Mouse (Mus musculus): ENCODE measurements at regions not wholly inside any gene's neighbourhood (a gene's known extent, or its start where the extent isn't known, plus 50 kb on each side); places are given as distances from the start of the nearest gene placed in this dataset.

DNA sequence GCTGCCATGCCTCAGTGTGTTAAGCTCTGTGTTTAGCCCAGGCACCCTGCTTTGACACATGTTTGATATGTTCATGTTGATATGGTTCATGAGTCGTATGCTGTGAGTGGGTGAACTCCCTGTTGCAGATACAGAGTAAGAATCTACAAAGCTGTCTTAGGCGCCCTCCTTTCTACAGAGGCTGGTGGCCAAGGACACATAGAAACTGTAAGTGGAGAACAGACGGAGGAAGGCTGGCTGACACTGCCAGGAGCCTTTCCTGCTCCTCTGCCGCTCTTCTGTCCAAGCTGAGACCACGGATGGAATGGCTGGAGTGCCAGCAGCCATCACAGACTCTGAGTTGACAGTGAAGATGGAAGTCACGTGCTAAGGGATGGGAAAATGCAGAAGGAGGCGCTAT is 62.0 kb upstream of the Zfp637 start:
- no peak overlapping the region for H3K4me3 ChIP-seq (replicated peaks; ENCODE audit: low read depth, low read length)
- WGBS: 85% methylated on average over 7 of the region's 7 CpGs
- H3K9ac ChIP-seq (ENCODE audit: low read depth, low read length): no peak overlapping the region
- no peak for ATAC-seq (replicated peaks; ENCODE audit: low FRiP score, low read depth)
- H3K27ac ChIP-seq: peak overlapping the region; percentile 31; the same call in 1 of the 2 replicates
- H3K27me3 ChIP-seq (ENCODE audit: insufficient read depth, low read length): no peaks in the 10 kb centered on the region
- no peaks in the 10 kb centered on the region for H3K36me3 ChIP-seq (ENCODE audit: insufficient read depth, low read length)
- no peaks in the 10 kb centered on the region for H3K9me3 ChIP-seq (replicated peaks; ENCODE audit: low read length)
- DNase-seq (ENCODE audit: low spot score): no peak
- H3K4me1 ChIP-seq (replicated peaks; ENCODE audit: insufficient read depth, low read length): no peaks in the 10 kb centered on the region
- no peak for TF ChIP-seq CTCF (IDR thresholded peaks at IDR 0.05; ENCODE audit: low read depth)
- H3K4me2 ChIP-seq (ENCODE audit: low read length): no peak overlapping the region

DNA sequence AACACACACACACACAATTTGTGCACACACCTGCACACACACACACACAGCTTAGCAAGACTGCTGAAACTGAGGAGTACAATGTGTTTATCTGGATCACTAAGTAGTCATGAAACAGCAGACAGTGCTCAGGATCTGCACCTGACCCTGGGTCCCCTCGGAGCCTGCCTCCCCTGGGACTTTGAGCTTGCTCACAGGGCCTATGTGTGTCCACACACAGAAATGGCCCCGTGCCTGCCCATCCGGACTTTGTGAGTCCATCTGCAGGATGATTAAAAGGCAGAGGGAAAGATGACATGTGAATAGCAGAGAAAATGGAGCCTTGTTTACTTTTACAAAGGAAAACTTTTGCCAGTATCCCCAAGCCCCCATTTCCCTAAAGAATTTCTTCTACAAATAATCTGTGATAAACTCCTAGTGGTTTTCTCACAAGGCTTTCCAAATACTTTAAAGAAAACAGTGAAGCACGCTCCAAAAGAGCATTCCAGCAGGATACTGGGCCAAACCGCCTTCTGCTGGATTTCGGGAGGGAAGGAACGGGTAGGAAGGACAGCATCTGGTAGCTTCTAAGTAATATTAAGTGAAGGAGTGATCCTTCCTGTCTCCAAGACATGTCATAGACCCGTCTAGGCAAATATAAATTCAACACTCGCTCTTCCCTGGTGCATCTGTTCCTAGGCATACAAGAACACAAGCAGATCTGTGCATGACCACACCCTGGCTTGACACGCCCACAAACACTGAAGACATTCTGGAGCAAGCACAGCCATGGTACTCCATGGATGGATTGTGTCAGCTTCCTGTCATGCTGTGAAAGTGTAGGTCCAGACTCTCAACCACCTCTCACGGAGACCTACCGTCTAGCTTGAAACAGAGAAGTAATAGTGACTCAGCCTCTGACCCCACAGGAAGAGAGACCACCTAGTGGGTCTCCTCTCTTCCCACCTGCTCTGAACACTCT is 52.1 kb upstream of the Zfp637 start:
- H3K27ac ChIP-seq: no peak overlapping the region
- DNase-seq (ENCODE audit: low spot score) (peak; percentile 72), ATAC-seq (replicated peaks; ENCODE audit: low FRiP score, low read depth) (no peak)
- no peaks in the 10 kb centered on the region for H3K4me1 ChIP-seq (replicated peaks; ENCODE audit: insufficient read depth, low read length)
- WGBS: 59% methylated on average over 12 of the region's 12 CpGs
- no peaks in the 10 kb centered on the region for H3K9me3 ChIP-seq (replicated peaks; ENCODE audit: low read length)
- H3K4me3 ChIP-seq (replicated peaks; ENCODE audit: low read depth, low read length): no peak overlapping the region
- no peak overlapping the region for H3K4me2 ChIP-seq (ENCODE audit: low read length)
- H3K27me3 ChIP-seq (ENCODE audit: insufficient read depth, low read length): no peaks in the 10 kb centered on the region
- no peak for TF ChIP-seq CTCF (IDR thresholded peaks at IDR 0.05; ENCODE audit: low read depth)
- no peak overlapping the region for H3K9ac ChIP-seq (ENCODE audit: low read depth, low read length)
- H3K36me3 ChIP-seq (ENCODE audit: insufficient read depth, low read length): no peaks in the 10 kb centered on the region

DNA sequence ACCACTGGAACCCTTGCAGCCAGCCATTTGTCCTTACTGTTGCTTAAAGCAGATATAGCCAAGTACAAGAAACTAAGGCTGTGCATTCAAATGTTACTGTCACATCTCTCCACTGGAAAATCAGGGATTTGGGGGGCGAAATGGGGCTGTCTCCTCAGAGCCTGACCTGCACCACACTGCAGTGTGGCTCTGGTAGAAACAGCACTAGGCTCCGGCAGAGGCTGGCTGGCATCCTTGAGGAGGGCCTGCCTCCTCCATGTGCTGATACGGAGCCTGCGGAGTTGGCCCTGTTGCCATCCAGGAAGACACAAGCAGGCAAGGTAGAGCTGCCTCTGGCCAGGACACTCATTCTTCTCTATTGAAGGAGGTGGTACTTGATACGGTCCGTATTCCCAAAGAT is 50.4 kb upstream of the Zfp637 start:
- 92% methylated on average over 6 of the region's 6 CpGs for WGBS
- Histone ChIP-seq H3K4me3 (replicated peaks; ENCODE audit: low read depth, low read length) (no peak overlapping the region), H3K27me3 (ENCODE audit: insufficient read depth, low read length) (no peaks in the 10 kb centered on the region), H3K9me3 (replicated peaks; ENCODE audit: low read length) (no peaks in the 10 kb centered on the region), H3K9ac (ENCODE audit: low read depth, low read length) (no peak overlapping the region), H3K36me3 (ENCODE audit: insufficient read depth, low read length) (no peaks in the 10 kb centered on the region), H3K4me1 (replicated peaks; ENCODE audit: insufficient read depth, low read length) (no peaks in the 10 kb centered on the region), H3K27ac (no peak overlapping the region), H3K4me2 (ENCODE audit: low read length) (no peak overlapping the region)
- no peak for ATAC-seq (replicated peaks; ENCODE audit: low FRiP score, low read depth)
- TF ChIP-seq CTCF (IDR thresholded peaks at IDR 0.05; ENCODE audit: low read depth): no peak
- no peak for DNase-seq (ENCODE audit: low spot score)
